Mouse (Mus musculus): ENCODE results near the gene Carm1. TPM values are rescaled to one million over a fixed set of nuclear protein-coding genes. Genes with fewer than 3 reads are reported as not detected.

The Carm1 gene
- polyA plus RNA-seq (2014; fragmentation: Illumina TruSeq; extraction: RNeasy Lipid Tissue Mini Kit (QIAGEN cat#74804); ENCODE audit: low replicate concordance): 1.4 TPM

DNA sequence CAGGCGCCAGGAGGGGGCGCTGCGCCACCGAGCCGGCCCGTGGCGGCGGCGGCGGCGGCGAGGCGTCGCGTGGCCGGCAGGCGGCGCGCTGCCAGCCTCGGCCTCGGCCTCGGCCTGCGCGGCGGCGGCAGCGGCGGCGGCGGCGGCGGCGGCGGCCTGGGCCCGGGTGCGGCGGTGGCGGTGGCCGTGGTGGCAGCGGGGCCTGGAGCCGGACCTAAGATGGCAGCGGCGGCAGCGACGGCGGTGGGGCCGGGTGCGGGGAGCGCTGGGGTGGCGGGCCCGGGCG is at the start of gene Carm1:
Gene Carm1, plus strand, starts transcription at position 106 of the 286 bp plus-strand sequence.

DNA sequence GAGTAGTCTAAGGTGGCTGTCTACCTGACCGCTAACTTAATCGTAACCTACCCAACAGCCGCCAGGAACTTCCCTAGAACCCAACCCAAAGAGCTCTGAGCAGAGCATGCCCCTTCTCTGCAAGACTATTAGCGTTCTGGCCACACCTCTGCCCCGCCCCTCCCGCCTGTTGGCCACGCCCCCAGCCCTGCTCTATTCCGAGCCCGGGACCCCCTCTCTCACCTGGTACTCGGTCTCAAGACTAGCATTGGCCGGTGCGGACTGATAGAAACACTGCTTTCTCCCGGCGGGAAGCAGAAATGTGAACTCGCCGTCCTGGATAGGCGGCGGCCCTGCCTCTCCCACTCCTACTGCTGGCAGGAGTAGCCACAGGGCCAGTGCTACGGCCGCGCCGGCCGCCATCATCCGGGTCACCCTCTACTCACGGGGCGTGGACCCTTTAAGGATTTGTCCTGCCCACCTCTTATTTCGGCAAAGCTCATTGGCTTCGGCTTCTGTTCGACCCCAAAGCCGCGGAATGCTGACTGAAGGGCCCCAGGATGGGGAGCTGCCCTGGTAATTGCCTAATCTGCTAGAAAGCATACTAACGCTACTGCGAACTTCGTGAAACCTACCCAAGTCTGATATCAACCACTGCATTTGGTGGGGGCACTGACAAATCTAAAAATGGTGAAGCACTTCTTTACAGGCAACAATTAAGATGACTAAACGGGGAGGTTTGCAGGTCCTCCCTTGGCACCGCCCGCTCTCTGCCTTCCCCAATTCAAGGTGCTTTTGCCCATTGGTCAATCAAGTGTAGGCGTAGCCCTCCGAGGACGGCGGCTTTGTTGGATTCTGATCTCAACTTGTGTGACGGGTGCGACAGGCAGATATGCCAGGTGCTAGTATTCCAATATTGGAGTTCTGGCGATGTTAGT is 36.7 kb upstream of the Carm1 start, which contains the start of gene Tmed1:
Gene Tmed1, minus strand, starts transcription at position 481 of the 917 bp plus-strand sequence.

DNA sequence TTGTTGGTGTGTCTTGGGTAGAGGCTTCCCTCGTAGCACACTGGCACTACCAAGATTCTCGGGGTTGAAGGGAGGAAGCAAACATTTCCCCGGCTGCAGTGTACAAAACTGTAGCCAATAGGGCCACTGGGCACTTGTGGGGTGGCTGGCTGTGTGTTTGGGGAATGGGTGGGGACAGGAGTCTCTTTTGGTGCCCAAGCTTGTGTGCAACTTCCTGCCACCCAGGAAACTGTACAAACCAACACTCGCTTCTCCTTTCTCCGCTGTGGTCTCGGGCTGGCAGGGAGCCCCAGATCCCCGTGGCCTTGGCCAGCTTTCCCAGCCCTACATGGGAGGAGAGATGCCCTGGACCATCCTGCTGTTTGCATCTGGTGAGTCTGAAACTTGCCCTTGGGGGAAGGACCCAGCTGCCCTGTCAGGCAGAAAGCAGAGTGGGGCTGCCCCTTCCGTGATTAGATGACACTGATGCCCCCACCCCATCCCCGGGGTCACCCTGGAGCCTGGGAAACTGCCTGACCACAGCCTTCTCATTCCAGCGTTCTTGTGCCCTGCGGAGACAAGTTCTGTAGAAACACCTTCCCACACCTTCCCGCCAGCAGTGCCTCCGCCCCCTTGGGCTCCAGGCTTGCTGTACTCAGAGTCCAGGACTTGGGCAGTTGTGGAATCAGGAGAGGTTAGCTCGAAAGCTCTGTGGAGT is 20.6 kb upstream of the Carm1 start, which contains the start of gene AB124611:
Gene AB124611, plus strand, starts transcription at position 240 of the 697 bp plus-strand sequence.

DNA sequence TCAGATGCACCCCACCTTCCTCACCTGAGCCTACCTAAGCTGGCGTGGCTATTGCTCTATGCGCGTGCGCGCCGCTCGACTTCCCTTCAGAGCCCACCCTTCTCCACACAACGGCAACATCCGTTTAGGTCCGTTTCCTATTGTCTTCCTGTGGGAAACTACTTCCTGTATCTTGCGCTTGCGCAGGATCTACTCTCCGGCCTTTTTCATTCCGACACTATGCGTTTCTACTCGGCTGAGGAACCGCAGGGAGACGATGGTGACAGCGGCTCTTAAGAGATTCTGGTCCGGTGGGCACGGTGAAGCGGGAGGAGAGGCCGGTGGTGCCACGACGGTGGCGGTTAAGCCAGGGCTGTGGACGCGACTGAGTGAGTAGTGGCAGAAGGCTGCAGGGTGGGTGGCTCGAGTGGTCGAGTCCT is 46.0 kb downstream of the Carm1 start, which contains the start of the genes Timm29 and Yipf2:
Gene Timm29, plus strand, starts transcription at position 20 of the 419 bp plus-strand sequence.
Gene Yipf2, minus strand, starts transcription at position 126 of the 419 bp plus-strand sequence.

DNA sequence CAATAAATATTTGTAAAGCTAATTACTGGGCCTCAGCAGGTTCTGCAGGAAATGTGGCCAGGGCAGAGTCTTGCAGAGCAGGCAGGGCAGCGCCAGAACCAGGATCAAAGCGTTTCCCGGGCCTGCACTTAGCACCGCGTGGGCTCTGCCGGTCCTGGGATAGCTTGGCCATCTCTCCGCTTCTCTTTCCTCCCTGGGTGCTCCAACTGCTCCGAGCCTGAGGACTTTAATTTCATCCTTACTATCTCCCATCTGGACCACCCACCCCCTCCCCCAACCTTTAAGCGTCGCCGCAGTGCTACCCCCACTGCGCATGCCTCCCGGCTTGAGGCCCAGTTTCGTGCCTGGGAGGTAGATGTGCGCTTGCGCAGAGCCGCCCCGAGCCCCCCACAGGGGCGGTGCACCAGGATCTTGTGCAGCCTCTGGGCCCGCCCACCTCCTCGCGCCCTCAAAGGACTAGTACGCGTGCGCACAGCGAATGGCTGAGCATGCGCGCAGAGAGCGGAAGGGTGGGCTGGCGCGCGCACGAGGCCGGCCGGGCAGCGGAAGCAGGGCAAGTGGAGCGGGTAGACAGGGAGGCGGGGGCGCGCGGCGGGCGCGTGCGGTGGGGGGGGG is 69.0 kb downstream of the Carm1 start, which contains the start of gene Smarca4:
Gene Smarca4, plus strand, starts transcription at position 553 of the 615 bp plus-strand sequence.

Other genes starting within 250 kb of the Carm1 start
- gene Ap1m2, start 234.6 kb upstream of the Carm1 start, polyA plus RNA-seq (2014; fragmentation: Illumina TruSeq; extraction: RNeasy Lipid Tissue Mini Kit (QIAGEN cat#74804); ENCODE audit: low replicate concordance): 3.9 TPM
- 3.9 TPM for gene Slc44a2, start 226.2 kb upstream of the Carm1 start, polyA plus RNA-seq (2014; fragmentation: Illumina TruSeq; extraction: RNeasy Lipid Tissue Mini Kit (QIAGEN cat#74804); ENCODE audit: low replicate concordance)
- 9.5 TPM for gene Ilf3, start 179.0 kb upstream of the Carm1 start, polyA plus RNA-seq (2014; fragmentation: Illumina TruSeq; extraction: RNeasy Lipid Tissue Mini Kit (QIAGEN cat#74804); ENCODE audit: low replicate concordance)
- gene Qtrt1, start 135.1 kb upstream of the Carm1 start, polyA plus RNA-seq (2014; fragmentation: Illumina TruSeq; extraction: RNeasy Lipid Tissue Mini Kit (QIAGEN cat#74804); ENCODE audit: low replicate concordance): not detected
- 22.1 TPM for gene Dnm2, start 122.0 kb upstream of the Carm1 start, polyA plus RNA-seq (2014; fragmentation: Illumina TruSeq; extraction: RNeasy Lipid Tissue Mini Kit (QIAGEN cat#74804); ENCODE audit: low replicate concordance)
- gene Tmed1, start 36.6 kb upstream of the Carm1 start, polyA plus RNA-seq (2014; fragmentation: Illumina TruSeq; extraction: RNeasy Lipid Tissue Mini Kit (QIAGEN cat#74804); ENCODE audit: low replicate concordance): 0.59 TPM
- gene AB124611, start 20.7 kb upstream of the Carm1 start, polyA plus RNA-seq (2014; fragmentation: Illumina TruSeq; extraction: RNeasy Lipid Tissue Mini Kit (QIAGEN cat#74804); ENCODE audit: low replicate concordance): 0.48 TPM
- 22.1 TPM for gene Timm29, start 45.8 kb downstream of the Carm1 start, polyA plus RNA-seq (2014; fragmentation: Illumina TruSeq; extraction: RNeasy Lipid Tissue Mini Kit (QIAGEN cat#74804); ENCODE audit: low replicate concordance)
- 4.0 TPM for gene Yipf2, start 45.9 kb downstream of the Carm1 start, polyA plus RNA-seq (2014; fragmentation: Illumina TruSeq; extraction: RNeasy Lipid Tissue Mini Kit (QIAGEN cat#74804); ENCODE audit: low replicate concordance)
- gene Smarca4, start 69.3 kb downstream of the Carm1 start, polyA plus RNA-seq (2014; fragmentation: Illumina TruSeq; extraction: RNeasy Lipid Tissue Mini Kit (QIAGEN cat#74804); ENCODE audit: low replicate concordance): 1.6 TPM
- 8.7 TPM for gene Ldlr, start 176.6 kb downstream of the Carm1 start, polyA plus RNA-seq (2014; fragmentation: Illumina TruSeq; extraction: RNeasy Lipid Tissue Mini Kit (QIAGEN cat#74804); ENCODE audit: low replicate concordance)
- gene Spc24, start 213.4 kb downstream of the Carm1 start, polyA plus RNA-seq (2014; fragmentation: Illumina TruSeq; extraction: RNeasy Lipid Tissue Mini Kit (QIAGEN cat#74804); ENCODE audit: low replicate concordance): 7.9 TPM

Data from small intestine, adult 10 weeks (tissue).